Mouse (Mus musculus): ENCODE measurements around the gene Lcp2. TPM values are rescaled to one million over a fixed set of nuclear protein-coding genes. Genes with fewer than 3 reads are reported as not detected.

Lcp2 gene
- total RNA-seq (2015) (205 and 221 TPM in 2 replicates), total RNA-seq (2017) (94.8 and 109 TPM in 2 replicates)

DNA sequence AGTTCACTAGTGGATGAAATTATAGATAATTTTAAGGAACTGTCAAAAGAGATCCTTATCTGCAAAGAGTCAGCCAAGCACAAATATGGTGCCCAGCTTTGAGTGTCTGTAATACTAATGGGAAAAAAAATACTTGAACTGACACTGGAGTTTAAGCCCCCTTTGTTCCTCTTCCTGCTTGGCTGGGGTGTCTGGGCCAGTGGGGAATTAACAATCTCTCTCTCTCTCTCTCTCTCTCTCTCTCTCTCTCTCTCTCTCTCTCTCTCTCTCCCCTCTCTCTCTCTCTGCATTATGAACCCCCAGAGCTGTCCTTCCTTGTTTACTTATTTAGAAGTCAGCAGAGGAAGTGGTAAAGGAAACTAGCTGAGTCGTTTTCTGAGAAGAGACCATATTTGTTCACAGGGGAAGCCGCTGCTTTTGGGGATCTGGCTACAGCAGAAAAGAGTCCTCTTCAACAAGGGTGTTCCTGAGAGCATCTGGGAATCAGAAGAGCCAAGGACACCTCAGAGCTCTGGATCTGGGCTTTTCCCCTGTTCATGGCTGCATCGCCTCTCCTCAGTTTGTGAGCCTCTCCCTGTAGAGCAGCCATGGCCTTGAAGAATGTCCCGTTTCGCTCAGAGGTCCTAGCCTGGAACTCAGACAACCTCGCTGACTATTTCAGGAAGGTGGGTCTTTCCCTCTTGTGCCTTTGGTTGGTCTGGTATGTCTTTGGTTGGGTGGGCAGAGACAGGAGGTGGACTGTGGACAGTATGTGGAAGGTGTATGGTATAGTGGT is at the start of gene Lcp2:
Gene Lcp2 (plus strand): TSS at position 154 of the 775 bp plus-strand sequence.
- peak; percentile 71 for ATAC-seq (ENCODE audit: poor library complexity, severe bottlenecking)

DNA sequence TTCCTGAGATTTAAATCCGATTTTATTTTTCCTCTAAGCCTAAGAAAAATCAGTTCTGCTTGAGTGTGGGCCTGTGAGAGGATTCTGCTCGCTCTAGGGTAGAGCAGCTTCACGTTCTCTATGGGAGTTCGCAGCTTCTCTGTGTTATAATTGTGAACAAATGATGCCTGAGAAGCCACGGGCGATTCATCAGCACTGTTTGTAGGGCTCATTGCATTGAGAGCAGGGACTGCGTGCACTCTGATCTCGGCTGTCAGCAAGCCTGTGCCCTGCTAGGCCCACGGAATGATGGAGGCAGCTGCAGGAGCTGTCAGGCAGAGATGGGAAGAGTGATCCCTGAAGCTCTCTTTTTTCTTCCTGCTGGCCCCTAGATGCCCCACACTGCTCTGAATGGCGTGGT is 48.5 kb upstream of the Lcp2 start:
- no peak for ATAC-seq (ENCODE audit: poor library complexity, severe bottlenecking)

GRCm38 (mm10) chr11:34000416-34000815 is 46.3 kb upstream of the Lcp2 start:
- ATAC-seq (ENCODE audit: poor library complexity, severe bottlenecking) = no peak

GRCm38 (mm10) chr11:34001938-34002592 is 44.7 kb upstream of the Lcp2 start:
- peak; percentile 80 for ATAC-seq (ENCODE audit: poor library complexity, severe bottlenecking)

DNA sequence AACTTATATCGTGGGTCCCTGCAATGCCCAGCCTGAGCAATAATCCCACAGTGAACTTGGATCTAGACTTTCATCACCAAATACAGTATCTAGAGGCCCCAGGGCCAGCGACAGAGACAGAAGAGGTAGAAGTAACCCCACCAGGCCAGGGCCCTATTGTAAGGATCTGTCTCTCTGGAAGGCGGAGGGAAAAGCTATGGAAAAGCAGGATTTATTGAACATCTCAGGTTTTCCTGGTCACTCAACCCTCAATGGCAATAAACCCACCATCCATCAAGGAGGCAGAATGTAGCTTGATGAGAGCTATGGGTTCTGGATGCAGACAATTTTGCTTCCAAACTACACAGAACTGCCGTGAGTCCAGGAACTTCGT is 44.1 kb upstream of the Lcp2 start:
- ATAC-seq (ENCODE audit: poor library complexity, severe bottlenecking) = no peak

GRCm38 (mm10) chr11:34007616-34008015 is 39.1 kb upstream of the Lcp2 start:
- ATAC-seq (ENCODE audit: poor library complexity, severe bottlenecking) = no peak

DNA sequence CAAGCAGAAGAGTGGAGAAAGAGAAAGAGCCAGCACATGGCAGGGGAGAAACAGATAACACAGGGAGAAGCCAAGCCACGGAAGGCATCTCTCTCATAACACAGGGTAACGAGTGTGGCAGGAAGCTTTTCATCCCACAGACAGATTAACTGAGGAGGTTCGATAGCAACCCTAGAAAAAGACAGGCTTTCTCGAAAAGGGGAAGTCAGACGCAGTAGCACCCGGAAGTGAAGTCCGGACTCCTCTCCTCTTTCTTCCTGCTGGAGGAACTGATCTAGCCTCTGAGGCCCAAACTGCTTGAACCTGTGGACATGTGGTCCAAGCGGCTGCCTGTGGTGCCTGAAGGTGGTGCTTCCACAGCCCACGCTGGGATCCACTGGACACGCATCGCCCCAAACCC is 38.5 kb upstream of the Lcp2 start:
- peak; percentile 53 for ATAC-seq (ENCODE audit: poor library complexity, severe bottlenecking)

DNA sequence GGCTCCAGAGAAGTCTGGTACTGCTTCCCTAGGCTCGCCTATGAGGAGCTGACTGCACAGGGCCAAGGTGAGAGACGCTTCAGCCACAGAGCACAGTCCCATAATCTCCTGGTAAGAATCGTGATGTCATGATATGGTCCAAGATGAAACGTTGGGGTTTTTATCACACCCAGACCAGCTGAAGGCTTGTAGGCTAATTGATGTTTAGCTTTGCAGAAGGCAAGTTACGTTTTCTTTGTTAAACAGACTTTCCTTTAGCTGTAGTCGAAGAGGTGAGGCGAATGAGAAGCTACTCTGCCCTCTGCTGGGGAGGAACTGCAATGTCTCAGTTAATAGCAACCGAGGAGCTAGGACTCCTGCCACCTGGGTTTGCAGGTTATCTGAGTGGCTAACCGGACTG is 38.0 kb upstream of the Lcp2 start:
- peak; percentile 55 for ATAC-seq (ENCODE audit: poor library complexity, severe bottlenecking)

DNA sequence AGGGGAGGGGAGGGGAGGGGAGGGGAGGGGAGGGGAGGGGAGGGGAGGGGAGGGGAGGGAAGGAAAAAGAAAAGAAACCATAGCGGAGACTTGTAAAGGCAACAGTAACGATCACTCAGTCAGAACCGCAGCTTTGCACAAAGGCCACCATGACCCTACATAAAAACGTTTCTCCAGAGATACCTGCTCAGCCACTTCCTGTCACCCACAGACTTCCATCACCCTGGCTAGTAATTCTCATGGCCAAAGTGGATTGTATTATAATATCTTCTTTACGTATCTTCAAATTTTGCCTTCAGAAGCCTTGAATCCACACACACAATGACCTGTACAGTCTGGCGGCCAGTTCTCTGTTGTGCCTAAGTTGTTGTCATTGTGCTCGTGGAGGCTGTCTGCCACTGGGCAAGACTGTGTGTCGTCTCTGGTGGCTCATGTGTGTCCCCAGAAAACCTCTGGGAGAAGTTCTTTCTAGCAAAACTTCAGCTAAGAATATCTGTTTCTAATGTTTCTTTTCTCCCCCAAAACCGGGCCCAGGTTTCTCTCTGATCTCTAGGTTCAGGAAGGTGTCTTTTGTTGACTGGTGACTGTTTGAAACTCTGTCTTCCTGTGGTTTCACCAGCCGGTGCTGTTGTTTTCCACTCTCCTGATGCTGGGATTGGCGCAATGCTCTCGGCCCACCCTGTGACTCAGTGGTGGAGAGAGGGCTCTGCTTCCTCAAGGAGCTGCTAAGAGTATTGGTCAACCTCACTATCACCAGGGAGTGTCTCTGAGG is 37.2 kb upstream of the Lcp2 start:
- ATAC-seq (ENCODE audit: poor library complexity, severe bottlenecking) = peak; percentile 58

- ATAC-seq (ENCODE audit: poor library complexity, severe bottlenecking) = peak; percentile 71
Observed at GRCm38 (mm10) chr11:34010133-34010858, 36.4 kb upstream of the Lcp2 start.

- peak; percentile 33 for ATAC-seq (ENCODE audit: poor library complexity, severe bottlenecking)
Observed at GRCm38 (mm10) chr11:34010859-34011172, 35.9 kb upstream of the Lcp2 start.

- peak; percentile 8; the same call in 1 of the 2 replicates for ATAC-seq (ENCODE audit: poor library complexity, severe bottlenecking)
Observed at GRCm38 (mm10) chr11:34012007-34012652, 34.6 kb upstream of the Lcp2 start.

- ATAC-seq (ENCODE audit: poor library complexity, severe bottlenecking) = peak; percentile 57
Observed at GRCm38 (mm10) chr11:34025091-34025490, 21.6 kb upstream of the Lcp2 start.

- no peak for ATAC-seq (ENCODE audit: poor library complexity, severe bottlenecking)
Observed at GRCm38 (mm10) chr11:34029658-34030057, 17.1 kb upstream of the Lcp2 start.

DNA sequence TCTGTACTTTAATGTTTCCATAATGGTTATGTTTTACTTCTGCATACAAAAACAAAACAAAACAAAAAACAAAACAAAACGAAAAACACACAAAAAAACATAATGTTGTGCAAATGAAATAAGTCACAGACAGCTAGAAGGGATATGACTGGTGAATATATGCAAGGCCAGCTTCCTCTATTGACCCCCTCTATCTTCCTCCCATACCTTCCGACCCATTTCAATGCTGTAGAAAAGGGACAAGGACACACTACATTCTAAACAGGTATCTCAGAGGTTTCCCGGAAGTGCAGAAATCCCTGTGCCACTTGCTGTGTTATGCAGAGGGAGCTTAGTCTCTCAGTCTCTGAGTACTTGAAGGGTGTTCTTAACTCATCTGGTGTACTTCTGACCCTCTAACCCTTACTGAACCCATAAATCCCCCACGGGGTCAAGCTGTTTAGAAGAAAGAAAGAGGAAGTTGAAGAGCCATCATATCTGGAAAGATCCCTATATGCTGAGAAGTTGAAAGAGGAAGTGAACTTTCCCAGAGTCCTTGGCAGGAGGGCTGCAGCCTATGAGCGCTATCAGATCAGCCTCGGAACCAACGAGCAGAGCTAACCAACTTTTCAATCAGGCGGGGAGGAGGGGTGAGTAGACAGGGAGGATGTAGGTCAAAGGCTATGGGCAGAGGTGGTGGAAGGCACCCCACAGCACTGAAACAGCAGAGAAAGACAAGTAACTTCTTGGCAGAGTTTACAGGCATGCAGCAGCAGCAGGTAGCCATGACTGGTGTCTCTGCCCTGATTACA is 15.5 kb upstream of the Lcp2 start:
- ATAC-seq (ENCODE audit: poor library complexity, severe bottlenecking) = peak; percentile 81

GRCm38 (mm10) chr11:34034008-34034505 is 12.7 kb upstream of the Lcp2 start:
- peak; percentile 59 for ATAC-seq (ENCODE audit: poor library complexity, severe bottlenecking)

DNA sequence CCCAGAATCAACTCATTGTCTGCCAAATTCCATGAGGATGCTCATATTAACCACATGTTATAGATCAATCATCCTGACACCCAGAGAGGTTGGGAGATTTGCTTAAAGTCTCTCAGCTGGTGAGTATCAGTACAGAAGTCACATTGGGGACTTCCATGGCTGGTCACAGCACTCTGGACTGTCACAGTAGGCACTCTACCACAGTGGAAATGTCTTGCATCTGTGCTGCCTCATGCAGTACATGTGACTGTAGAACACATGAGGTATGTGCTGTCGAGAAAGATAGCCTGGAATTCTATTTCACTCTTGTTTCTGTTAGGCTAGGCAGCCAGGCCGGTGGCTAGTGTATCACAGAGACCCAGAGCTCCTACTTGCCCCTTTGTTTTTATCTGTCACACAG is 11.9 kb upstream of the Lcp2 start:
- ATAC-seq (ENCODE audit: poor library complexity, severe bottlenecking) = no peak

DNA sequence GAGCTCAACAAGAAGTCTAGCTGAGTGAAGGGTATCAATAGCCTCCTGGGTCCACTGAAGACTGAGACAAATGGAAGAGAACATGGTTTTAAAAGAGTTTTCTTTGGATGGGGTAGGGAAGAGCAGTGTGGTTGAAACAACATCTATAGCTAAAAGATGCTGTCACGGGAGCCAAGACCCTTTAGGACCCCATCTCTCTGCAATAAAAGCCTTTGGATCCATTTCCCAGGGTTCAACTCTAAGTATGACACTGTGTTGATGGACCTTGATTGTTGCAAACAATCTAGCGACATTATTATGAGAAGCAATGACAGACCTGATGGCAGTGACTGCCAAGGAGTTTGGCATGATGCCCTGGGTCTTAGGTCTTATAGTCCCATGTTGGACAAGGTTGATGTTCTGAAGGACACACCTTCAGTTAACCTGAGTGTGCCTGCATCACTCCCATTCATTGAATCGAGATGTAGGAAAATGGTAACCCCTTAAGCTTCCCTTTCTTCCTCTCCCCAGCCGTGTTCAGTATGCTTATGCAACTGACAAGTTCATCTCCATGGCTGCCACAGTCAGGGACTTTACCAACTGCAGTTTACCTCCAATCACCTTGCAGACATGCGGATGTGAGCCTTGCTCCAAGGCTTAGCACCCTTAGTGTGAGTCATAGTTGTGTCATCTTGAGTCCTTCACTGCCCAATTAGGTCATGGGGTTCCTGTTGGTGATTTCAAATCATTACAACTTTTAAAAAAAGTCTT is 10.6 kb upstream of the Lcp2 start:
- ATAC-seq (ENCODE audit: poor library complexity, severe bottlenecking) = peak; percentile 61

DNA sequence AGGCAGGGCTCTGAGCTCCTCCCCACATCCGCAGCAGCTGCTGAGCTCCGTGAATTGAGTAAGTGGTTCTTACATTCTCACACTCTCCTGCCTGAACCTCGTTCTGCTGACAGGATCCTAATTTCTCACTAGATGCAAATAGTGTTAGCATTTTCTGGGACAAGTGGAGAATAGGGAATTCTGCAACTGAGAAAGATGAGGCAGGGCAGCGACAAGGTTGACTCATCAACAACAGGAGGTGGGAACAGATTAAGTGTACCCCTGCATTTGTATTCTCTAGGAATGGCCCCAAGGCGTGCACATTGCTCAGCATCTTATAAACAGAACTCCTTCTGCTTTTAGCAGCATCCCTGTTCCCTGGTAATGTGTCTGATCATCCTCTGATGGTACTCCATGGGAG is 6.7 kb upstream of the Lcp2 start:
- ATAC-seq (ENCODE audit: poor library complexity, severe bottlenecking) = no peak
